Mouse (Mus musculus) neural tube, embryonic 15.5 days (tissue): Measurements from ENCODE around the gene Smg8. TPM values are rescaled to one million over a fixed set of nuclear protein-coding genes. Genes with fewer than 3 reads are reported as not detected.
"Not testable (repeated sequence)": the region's sequence is repeated elsewhere in the genome, so short reads cannot be mapped to it uniquely, and the experiment has no call there.

Experiments used
- ATAC-seq: fragments of 200-750 bp; cut with Nextera tagmentation; 2 replicates; pipeline ENCODE4 v1.8.0; 2017; ENCODE audit warnings: mild to moderate bottlenecking, moderate TSS enrichment, moderate library complexity; ENCODE audit not compliant: low FRiP score
- H3K27ac ChIP-seq: fragments of 300-500 bp; sonication (generic); replicated peaks from 2 replicates; pipeline ENCODE4 v1.5.1; 2015; ENCODE audit warnings: mild to moderate bottlenecking, inconsistent platforms
- H3K27me3 ChIP-seq: fragments of 300-500 bp; sonication (generic); replicated peaks from 2 replicates; pipeline ENCODE4 v1.6.1; 2015; ENCODE audit warnings: inconsistent platforms
- H3K36me3 ChIP-seq: fragments of 300-500 bp; sonication (generic); 2 replicates; pipeline ENCODE4 v1.6.1; 2015; ENCODE audit warnings: inconsistent platforms
- H3K4me1 ChIP-seq: fragments of 300-500 bp; sonication (generic); 2 replicates; pipeline ENCODE4 v1.6.1; 2015; ENCODE audit warnings: inconsistent platforms
- H3K4me2 ChIP-seq: fragments of 300-500 bp; sonication (generic); 2 replicates; pipeline ENCODE4 v1.6.1; 2015; ENCODE audit warnings: inconsistent platforms, mild to moderate bottlenecking, moderate library complexity
- H3K4me3 ChIP-seq: fragments of 300-500 bp; sonication (generic); replicated peaks from 2 replicates; pipeline ENCODE4 v1.5.1; 2015; ENCODE audit warnings: mild to moderate bottlenecking, inconsistent platforms
- H3K9ac ChIP-seq: fragments of 300-500 bp; sonication (generic); replicated peaks from 2 replicates; pipeline ENCODE4 v1.6.1; 2015; ENCODE audit warnings: mild to moderate bottlenecking, inconsistent platforms
- H3K9me3 ChIP-seq: fragments of 300-500 bp; sonication (generic); replicated peaks from 2 replicates; pipeline ENCODE4 v1.6.1; 2016; ENCODE audit warnings: inconsistent platforms
- WGBS: fragments of 180-500 bp; shearing (Covaris S2); methylation state at CpG from one replicate; pipeline ENCODE4 v1.1.7; 2015; ENCODE audit warnings: mixed read lengths; 5-methylcytosine and 5-hydroxymethylcytosine counted together
- polyA plus RNA-seq: library from polyadenylated mRNA; unstranded; fragments of >200 nt; fragmentation: Nextera tagmentation; extraction: Ambion mirVana; gene quantifications from 2 replicates; pipeline ENCODE4 v1.2.1, GENCODE M21; 2015

Smg8 gene
- polyA plus RNA-seq, 1 experiment from 2014 or later = 18.6 TPM

GRCm38 (mm10) chr11:87087142-87087541, 568 bp upstream of the Smg8 start:
- H3K27ac ChIP-seq = peak overlapping the region; percentile 73; the same call in 1 of the 2 replicates
- H3K4me1 ChIP-seq = peaks cover 38% of the 10 kb centered on the region
- H3K9ac ChIP-seq = peak overlapping the region; percentile 63; the same call in 1 of the 2 replicates
- ATAC-seq = no peak
- H3K4me3 ChIP-seq = peak overlapping the region; percentile 56
- no peaks in the 10 kb centered on the region for H3K9me3 ChIP-seq
- H3K27me3 ChIP-seq = no peaks in the 10 kb centered on the region
- peak overlapping the region; percentile 95 for H3K4me2 ChIP-seq
- H3K36me3 ChIP-seq = peaks cover 19% of the 10 kb centered on the region
- WGBS = 65% methylated on average over 2 of the region's 2 CpGs

- Histone ChIP-seq H3K27ac (no peak overlapping the region), H3K4me3 (peak overlapping the region; percentile 56), H3K36me3 (peaks cover 29% of the 10 kb centered on the region), H3K9ac (peak overlapping the region; percentile 63; the same call in 1 of the 2 replicates), H3K4me1 (peaks cover 42% of the 10 kb centered on the region), H3K27me3 (no peaks in the 10 kb centered on the region), H3K9me3 (no peaks in the 10 kb centered on the region), H3K4me2 (peak overlapping the region; percentile 95)
- WGBS = 91% methylated on average over 13 of the region's 13 CpGs
- ATAC-seq = no peak
Measured at GRCm38 (mm10) chr11:87085461-87085860, 1.1 kb downstream of the Smg8 start.

- WGBS = 67% methylated on average over 1 of the region's 1 CpGs
- Histone ChIP-seq H3K27me3 (no peaks in the 10 kb centered on the region), H3K4me2 (peak overlapping the region; percentile 95; the same call in 1 of the 2 replicates), H3K4me3 (no peak overlapping the region), H3K36me3 (peaks cover 45% of the 10 kb centered on the region), H3K9ac (no peak overlapping the region), H3K4me1 (peaks cover 49% of the 10 kb centered on the region), H3K9me3 (no peaks in the 10 kb centered on the region), H3K27ac (no peak overlapping the region)
- no peak for ATAC-seq
Measured at GRCm38 (mm10) chr11:87083712-87084111, 2.9 kb downstream of the Smg8 start.

- H3K4me1 ChIP-seq = peaks cover 41% of the 10 kb centered on the region
Measured at GRCm38 (mm10) chr11:87073866-87074440, 12.6 kb downstream of the Smg8 start, which contains the start of gene Gdpd1. TSS of gene Gdpd1 (minus strand) at chr11:87074062.

GRCm38 (mm10) chr11:87073343-87073865, 13.2 kb downstream of the Smg8 start:
- Histone ChIP-seq H3K36me3 (peaks cover 13% of the 10 kb centered on the region), H3K9ac (peak overlapping the region; percentile 71), H3K4me2 (peak overlapping the region; percentile 76), H3K27me3 (no peaks in the 10 kb centered on the region), H3K27ac (peak overlapping the region; percentile 96), H3K9me3 (no peaks in the 10 kb centered on the region), H3K4me3 (peak overlapping the region; percentile 67), H3K4me1 (peaks cover 46% of the 10 kb centered on the region)
- WGBS = 1% methylated on average over 24 of the region's 24 CpGs
- ATAC-seq = peak; percentile 80

More at GRCm38 (mm10) chr11:87073866-87074440, 12.6 kb downstream of the Smg8 start, which contains the start of gene Gdpd1:
- Histone ChIP-seq H3K9me3 (no peaks in the 10 kb centered on the region), H3K36me3 (peaks cover 14% of the 10 kb centered on the region), H3K4me3 (peak within 1 kb of the TSS; percentile 67), H3K27ac (peak within 1 kb of the TSS; percentile 96), H3K27me3 (no peaks in the 10 kb centered on the region), H3K9ac (peak within 1 kb of the TSS; percentile 71), H3K4me2 (peak within 1 kb of the TSS; percentile 76)
- WGBS = under 1% methylated on average over 43 of the region's 43 CpGs
- peak; percentile 97 for ATAC-seq

- no peak for ATAC-seq
- Histone ChIP-seq H3K4me1 (no peaks in the 10 kb centered on the region), H3K4me3 (no peak overlapping the region), H3K27ac (no peak overlapping the region), H3K4me2 (no peak overlapping the region), H3K9me3 (no peaks in the 10 kb centered on the region), H3K27me3 (no peaks in the 10 kb centered on the region), H3K36me3 (peaks cover 49% of the 10 kb centered on the region), H3K9ac (no peak overlapping the region)
- 72% methylated on average over 3 of the region's 3 CpGs for WGBS
Measured at GRCm38 (mm10) chr11:87062087-87062486, 24.5 kb downstream of the Smg8 start.

GRCm38 (mm10) chr11:87060410-87060809, 26.2 kb downstream of the Smg8 start:
- no peaks in the 10 kb centered on the region for H3K4me1 ChIP-seq
- H3K9me3 ChIP-seq = no peaks in the 10 kb centered on the region
- no peak overlapping the region for H3K9ac ChIP-seq
- ATAC-seq = no peak
- peaks cover 62% of the 10 kb centered on the region for H3K36me3 ChIP-seq
- H3K4me2 ChIP-seq = no peak overlapping the region
- H3K27me3 ChIP-seq = no peaks in the 10 kb centered on the region
- no peak overlapping the region for H3K27ac ChIP-seq
- WGBS = 98% methylated on average over 2 of the region's 2 CpGs
- H3K4me3 ChIP-seq = no peak overlapping the region

GRCm38 (mm10) chr11:87056286-87056685, 30.3 kb downstream of the Smg8 start:
- H3K36me3 ChIP-seq = peaks cover 69% of the 10 kb centered on the region
- no peak overlapping the region for H3K4me3 ChIP-seq
- H3K27ac ChIP-seq = no peak overlapping the region
- no peak overlapping the region for H3K9ac ChIP-seq
- no peaks in the 10 kb centered on the region for H3K4me1 ChIP-seq
- H3K27me3 ChIP-seq = no peaks in the 10 kb centered on the region
- H3K4me2 ChIP-seq = no peak overlapping the region
- WGBS = 93% methylated on average over 6 of the region's 6 CpGs
- H3K9me3 ChIP-seq = no peaks in the 10 kb centered on the region
- no peak for ATAC-seq

- not testable (repeated sequence) for H3K4me1 ChIP-seq, ATAC-seq, H3K4me3 ChIP-seq, H3K9me3 ChIP-seq, H3K9ac ChIP-seq, H3K27ac ChIP-seq, H3K4me2 ChIP-seq, H3K27me3 ChIP-seq
- 95% methylated on average over 7 of the region's 7 CpGs for WGBS
- peaks cover 63% of the 10 kb centered on the region for H3K36me3 ChIP-seq
Measured at GRCm38 (mm10) chr11:87048900-87049299, 37.7 kb downstream of the Smg8 start.

- Histone ChIP-seq H3K36me3 (peaks cover 66% of the 10 kb centered on the region), H3K4me2 (no peak overlapping the region), H3K27ac (no peak overlapping the region), H3K27me3 (no peaks in the 10 kb centered on the region), H3K9ac (no peak overlapping the region), H3K4me3 (no peak overlapping the region), H3K4me1 (no peaks in the 10 kb centered on the region), H3K9me3 (no peaks in the 10 kb centered on the region)
- no peak for ATAC-seq
- WGBS = 99% methylated on average over 5 of the region's 5 CpGs
Measured at GRCm38 (mm10) chr11:87046968-87047367, 39.6 kb downstream of the Smg8 start.

- no peak for ATAC-seq
- Histone ChIP-seq H3K36me3 (peaks cover 83% of the 10 kb centered on the region), H3K27me3 (no peaks in the 10 kb centered on the region)
Measured at GRCm38 (mm10) chr11:87043052-87043451, 43.5 kb downstream of the Smg8 start.

GRCm38 (mm10) chr11:87039307-87039963, 47.1 kb downstream of the Smg8 start:
- Histone ChIP-seq H3K9ac (no peak overlapping the region), H3K4me2 (no peak overlapping the region), H3K36me3 (peaks cover 83% of the 10 kb centered on the region), H3K27ac (no peak overlapping the region), H3K4me3 (no peak overlapping the region), H3K27me3 (no peaks in the 10 kb centered on the region), H3K9me3 (no peaks in the 10 kb centered on the region), H3K4me1 (no peaks in the 10 kb centered on the region)
- 65% methylated on average over 9 of the region's 9 CpGs for WGBS
- no peak for ATAC-seq

More at GRCm38 (mm10) chr11:87043052-87043451, 43.5 kb downstream of the Smg8 start:
- 85% methylated on average over 3 of the region's 3 CpGs for WGBS
- no peaks in the 10 kb centered on the region for H3K9me3 ChIP-seq
- H3K27ac ChIP-seq = no peak overlapping the region
- no peak overlapping the region for H3K4me2 ChIP-seq
- no peak overlapping the region for H3K4me3 ChIP-seq
- H3K4me1 ChIP-seq = no peaks in the 10 kb centered on the region
- H3K9ac ChIP-seq = no peak overlapping the region
